Mouse (Mus musculus) CH12.LX (cell line): Measurements from ENCODE around the gene Ror1.

Source experiments
- CTCF ChIP-seq, 2 experiments: IDR thresholded peaks in 1 of 2; conservative IDR thresholded peaks in 1 of 2; 2 replicates each; pipeline ENCODE4 v1.5.1; 2011 to 2012; ENCODE audit warnings: low read depth in 2 of 2, low read length in 2 of 2, improper control_type of control experiment in 1 of 2, inconsistent platforms in 1 of 2, mild to moderate bottlenecking in 1 of 2, moderate library complexity in 1 of 2
- POLR2A ChIP-seq: IDR thresholded peaks from 2 replicates; pipeline ENCODE4 v1.6.1; 2011; ENCODE audit warnings: low read depth, mild to moderate bottlenecking, improper control_type of control experiment, low read length
- POLR2AphosphoS2 ChIP-seq: IDR thresholded peaks from 2 replicates; pipeline ENCODE4 v1.6.1; 2011; ENCODE audit warnings: low read depth, low read length, improper control_type of control experiment
- SMC3 ChIP-seq: IDR thresholded peaks from 2 replicates; pipeline ENCODE4 v1.6.1; 2011; ENCODE audit warnings: low read depth, low read length, improper control_type of control experiment
- TBP ChIP-seq: conservative IDR thresholded peaks from 2 replicates; pipeline ENCODE4 v1.6.1; 2011; ENCODE audit warnings: low read depth, low read length, improper control_type of control experiment

DNA sequence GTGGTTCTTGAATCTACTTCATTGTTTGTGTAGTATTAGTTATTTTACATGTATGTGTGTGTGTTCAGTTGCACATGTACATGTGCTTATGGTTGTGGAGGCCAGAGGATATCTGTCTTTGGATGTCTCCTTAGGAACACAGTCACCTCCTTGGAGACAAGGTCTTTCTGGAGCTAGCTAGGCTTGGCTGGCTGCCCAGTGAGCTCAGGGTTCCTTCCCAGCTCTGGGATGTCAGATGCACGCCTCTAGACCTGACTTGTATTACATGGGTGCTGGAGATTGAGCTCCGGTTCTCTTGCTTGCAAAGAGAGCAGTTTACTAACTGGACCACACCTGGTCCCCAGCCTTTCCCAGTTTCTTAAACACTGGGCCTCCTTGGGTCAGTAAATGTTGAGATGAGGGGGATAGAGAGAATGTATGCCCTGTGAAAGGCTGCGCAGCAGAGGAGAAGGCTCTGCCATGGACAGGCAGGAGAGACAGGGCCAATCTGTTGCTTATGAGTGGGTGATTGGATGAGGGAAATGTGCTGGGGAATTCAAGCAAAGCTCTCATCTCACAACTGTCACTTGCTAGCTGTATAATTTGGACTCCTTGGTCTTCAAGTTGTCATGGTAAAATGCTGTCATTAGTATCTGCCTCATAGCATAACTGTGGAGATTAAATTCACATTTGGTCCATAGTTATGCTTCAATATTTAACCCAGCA lies 35.3 kb downstream of the Ror1 start:
- TF ChIP-seq CTCF (conservative IDR thresholded peaks at IDR 0.05 in 1 of 2, IDR thresholded peaks at IDR 0.05 in 1 of 2; ENCODE audit: low read depth in 2 of 2, low read length in 2 of 2), result no peak
- TF ChIP-seq SMC3, result no peak
- TF ChIP-seq POLR2A, result no peak
- no peak for TF ChIP-seq TBP
- TF ChIP-seq POLR2AphosphoS2, result no peak
